Mouse (Mus musculus): Measurements from ENCODE around the gene AB124611. TPM values are rescaled to one million over a fixed set of nuclear protein-coding genes. Genes with fewer than 3 reads are reported as not detected.

Gene AB124611
- polyA plus RNA-seq, 1 experiment from 2014 or later: 5.2 TPM

- 0 out of 2 replicates have a peak, but pooled peaks cover 5% of the 10 kb centered on the region for H3K36me3 ChIP-seq (ENCODE audit: insufficient read depth, low read length)
- H3K4me3 ChIP-seq (ENCODE audit: low read depth, low read length): no peak overlapping the region
- ATAC-seq (no peak), DNase-seq (ENCODE audit: low spot score) (no peak)
- 56% methylated on average over 4 of the region's 4 CpGs for WGBS
- H3K27me3 ChIP-seq (replicated peaks; ENCODE audit: insufficient read depth, low read length): no peaks in the 10 kb centered on the region
- no peak overlapping the region for H3K4me2 ChIP-seq (replicated peaks; ENCODE audit: low read depth, low read length)
- no peak overlapping the region for H3K9ac ChIP-seq (replicated peaks; ENCODE audit: low read depth)
- TF ChIP-seq EP300 (IDR thresholded peaks at IDR 0.05): no peak
- no peak for TF ChIP-seq CTCF (IDR thresholded peaks at IDR 0.05)
- H3K27ac ChIP-seq (ENCODE audit: low read length): no peak overlapping the region
- no peaks in the 10 kb centered on the region for H3K4me1 ChIP-seq (ENCODE audit: insufficient read depth, low read depth, low read length)
- H3K9me3 ChIP-seq (ENCODE audit: low read length): no peaks in the 10 kb centered on the region
These were observed 39.1 kb downstream of the AB124611 start for GRCm38 (mm10) chr9:21565004-21565586.

- Histone ChIP-seq H3K27me3 (replicated peaks; ENCODE audit: insufficient read depth, low read length) (no peaks in the 10 kb centered on the region), H3K9ac (replicated peaks; ENCODE audit: low read depth) (no peak overlapping the region), H3K4me2 (replicated peaks; ENCODE audit: low read depth, low read length) (no peak overlapping the region), H3K27ac (ENCODE audit: low read length) (no peak overlapping the region), H3K4me1 (ENCODE audit: insufficient read depth, low read depth, low read length) (no peaks in the 10 kb centered on the region), H3K36me3 (ENCODE audit: insufficient read depth, low read length) (0 out of 2 replicates have a peak, but pooled peaks cover 10% of the 10 kb centered on the region), H3K9me3 (ENCODE audit: low read length) (no peaks in the 10 kb centered on the region), H3K4me3 (ENCODE audit: low read depth, low read length) (no peak overlapping the region)
- 94% methylated on average over 1 of the region's 1 CpGs for WGBS
- DNase-seq (ENCODE audit: low spot score) (no peak), ATAC-seq (no peak)
- TF ChIP-seq CTCF (IDR thresholded peaks at IDR 0.05): no peak
- no peak for TF ChIP-seq EP300 (IDR thresholded peaks at IDR 0.05)
These were observed 40.6 kb downstream of the AB124611 start for GRCm38 (mm10) chr9:21566538-21566937.

GRCm38 (mm10) chr9:21567051-21567450 is 41.1 kb downstream of the AB124611 start:
- no peak for DNase-seq (ENCODE audit: low spot score)
- Histone ChIP-seq H3K27me3 (replicated peaks; ENCODE audit: insufficient read depth, low read length) (no peaks in the 10 kb centered on the region), H3K4me3 (ENCODE audit: low read depth, low read length) (no peak overlapping the region), H3K9ac (replicated peaks; ENCODE audit: low read depth) (no peak overlapping the region), H3K36me3 (ENCODE audit: insufficient read depth, low read length) (0 out of 2 replicates have a peak, but pooled peaks cover 10% of the 10 kb centered on the region), H3K27ac (ENCODE audit: low read length) (no peak overlapping the region), H3K9me3 (ENCODE audit: low read length) (no peaks in the 10 kb centered on the region), H3K4me2 (replicated peaks; ENCODE audit: low read depth, low read length) (no peak overlapping the region), H3K4me1 (ENCODE audit: insufficient read depth, low read depth, low read length) (no peaks in the 10 kb centered on the region)
- TF ChIP-seq EP300 (IDR thresholded peaks at IDR 0.05) (no peak), CTCF (IDR thresholded peaks at IDR 0.05) (no peak)
- ATAC-seq: no peak
- WGBS: 80% methylated on average over 2 of the region's 2 CpGs

GRCm38 (mm10) chr9:21568657-21569255 is 42.8 kb downstream of the AB124611 start:
- 86% methylated on average over 8 of the region's 8 CpGs for WGBS
- H3K4me3 ChIP-seq (ENCODE audit: low read depth, low read length): no peak overlapping the region
- no peak overlapping the region for H3K4me2 ChIP-seq (replicated peaks; ENCODE audit: low read depth, low read length)
- no peaks in the 10 kb centered on the region for H3K27me3 ChIP-seq (replicated peaks; ENCODE audit: insufficient read depth, low read length)
- peaks cover 16% of the 10 kb centered on the region; the same call in 1 of the 2 replicates for H3K36me3 ChIP-seq (ENCODE audit: insufficient read depth, low read length)
- no peak overlapping the region for H3K9ac ChIP-seq (replicated peaks; ENCODE audit: low read depth)
- no peaks in the 10 kb centered on the region for H3K9me3 ChIP-seq (ENCODE audit: low read length)
- ATAC-seq (no peak), DNase-seq (ENCODE audit: low spot score) (no peak)
- H3K27ac ChIP-seq (ENCODE audit: low read length): no peak overlapping the region
- TF ChIP-seq EP300 (IDR thresholded peaks at IDR 0.05) (no peak), CTCF (IDR thresholded peaks at IDR 0.05) (no peak)
- H3K4me1 ChIP-seq (ENCODE audit: insufficient read depth, low read depth, low read length): no peaks in the 10 kb centered on the region

- H3K27ac ChIP-seq (ENCODE audit: low read length): no peak overlapping the region
- no peaks in the 10 kb centered on the region for H3K27me3 ChIP-seq (replicated peaks; ENCODE audit: insufficient read depth, low read length)
- H3K9me3 ChIP-seq (ENCODE audit: low read length): no peaks in the 10 kb centered on the region
- ATAC-seq (no peak), DNase-seq (ENCODE audit: low spot score) (no peak)
- H3K36me3 ChIP-seq (ENCODE audit: insufficient read depth, low read length): peaks cover 23% of the 10 kb centered on the region; the same call in 1 of the 2 replicates
- H3K4me1 ChIP-seq (ENCODE audit: insufficient read depth, low read depth, low read length): no peaks in the 10 kb centered on the region
- H3K9ac ChIP-seq (replicated peaks; ENCODE audit: low read depth): no peak overlapping the region
- WGBS: 91% methylated on average over 8 of the region's 8 CpGs
- H3K4me2 ChIP-seq (replicated peaks; ENCODE audit: low read depth, low read length): no peak overlapping the region
- TF ChIP-seq CTCF (IDR thresholded peaks at IDR 0.05) (no peak), EP300 (IDR thresholded peaks at IDR 0.05) (no peak)
- no peak overlapping the region for H3K4me3 ChIP-seq (ENCODE audit: low read depth, low read length)
These were observed 48.2 kb downstream of the AB124611 start for GRCm38 (mm10) chr9:21574012-21574801.

GRCm38 (mm10) chr9:21575253-21575652 is 49.3 kb downstream of the AB124611 start:
- TF ChIP-seq EP300 (IDR thresholded peaks at IDR 0.05): no peak
- TF ChIP-seq CTCF (IDR thresholded peaks at IDR 0.05): no peak
- DNase-seq (ENCODE audit: low spot score) (no peak), ATAC-seq (no peak)
- H3K4me2 ChIP-seq (replicated peaks; ENCODE audit: low read depth, low read length): no peak overlapping the region
- no peaks in the 10 kb centered on the region for H3K9me3 ChIP-seq (ENCODE audit: low read length)
- H3K4me3 ChIP-seq (ENCODE audit: low read depth, low read length): no peak overlapping the region
- 91% methylated on average over 10 of the region's 10 CpGs for WGBS
- no peak overlapping the region for H3K9ac ChIP-seq (replicated peaks; ENCODE audit: low read depth)
- no peaks in the 10 kb centered on the region for H3K4me1 ChIP-seq (ENCODE audit: insufficient read depth, low read depth, low read length)
- peaks cover 21% of the 10 kb centered on the region; the same call in 1 of the 2 replicates for H3K36me3 ChIP-seq (ENCODE audit: insufficient read depth, low read length)
- no peak overlapping the region for H3K27ac ChIP-seq (ENCODE audit: low read length)
- H3K27me3 ChIP-seq (replicated peaks; ENCODE audit: insufficient read depth, low read length): no peaks in the 10 kb centered on the region
